Mouse (Mus musculus): ENCODE data around the gene Lrsam1. TPM values are rescaled to one million over a fixed set of nuclear protein-coding genes. Genes with fewer than 3 reads are reported as not detected.

The Lrsam1 gene
- polyA plus RNA-seq, 1 experiment from 2014 or later: 6.6 TPM

DNA sequence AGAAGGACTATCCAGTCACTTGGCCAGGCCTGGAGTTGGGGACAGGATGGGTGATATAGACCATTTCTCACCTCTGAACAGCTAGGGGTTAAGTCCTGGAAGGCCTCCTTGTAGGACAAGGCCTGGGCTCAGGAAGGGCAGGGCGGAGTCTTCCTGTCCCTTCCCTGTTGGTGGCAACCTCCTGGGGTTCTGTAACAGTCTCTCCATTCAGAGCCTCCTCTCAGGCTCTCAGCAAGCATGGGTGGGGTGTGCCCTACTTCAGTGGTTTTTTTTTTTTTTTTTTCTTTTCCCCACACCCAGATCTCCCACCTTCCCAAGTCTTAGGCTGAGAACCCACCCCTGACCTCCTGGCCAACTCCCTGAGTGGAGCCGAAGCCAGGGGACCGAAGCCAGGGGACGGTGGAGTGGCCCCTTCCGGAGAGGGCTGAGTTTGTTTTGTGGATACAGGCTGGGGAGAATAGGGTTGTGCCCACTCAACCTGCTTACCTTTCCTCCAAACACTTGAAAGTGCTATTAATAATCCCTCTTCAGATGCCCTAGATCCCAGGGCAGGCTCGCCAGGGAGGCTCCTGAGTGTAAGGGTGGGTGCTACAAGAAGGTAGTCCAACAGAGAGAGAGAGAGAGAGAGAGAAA lies 83.5 kb downstream of the Lrsam1 start:
- H3K27ac ChIP-seq: 0 out of 2 replicates have a peak overlapping the region, but pooled peaks have one; percentile 98
- no peak for DNase-seq (ENCODE audit: extremely low spot score, low spot score)
- peak overlapping the region; percentile 83 for H3K4me3 ChIP-seq
- H3K27me3 ChIP-seq (ENCODE audit: poor library complexity, severe bottlenecking): peaks cover 13% of the 10 kb centered on the region
- no peaks in the 10 kb centered on the region for H3K36me3 ChIP-seq (replicated peaks)
- 52% methylated on average over 6 of the region's 6 CpGs for WGBS
- H3K9me3 ChIP-seq: no peaks in the 10 kb centered on the region
- H3K4me1 ChIP-seq: peaks cover 94% of the 10 kb centered on the region

DNA sequence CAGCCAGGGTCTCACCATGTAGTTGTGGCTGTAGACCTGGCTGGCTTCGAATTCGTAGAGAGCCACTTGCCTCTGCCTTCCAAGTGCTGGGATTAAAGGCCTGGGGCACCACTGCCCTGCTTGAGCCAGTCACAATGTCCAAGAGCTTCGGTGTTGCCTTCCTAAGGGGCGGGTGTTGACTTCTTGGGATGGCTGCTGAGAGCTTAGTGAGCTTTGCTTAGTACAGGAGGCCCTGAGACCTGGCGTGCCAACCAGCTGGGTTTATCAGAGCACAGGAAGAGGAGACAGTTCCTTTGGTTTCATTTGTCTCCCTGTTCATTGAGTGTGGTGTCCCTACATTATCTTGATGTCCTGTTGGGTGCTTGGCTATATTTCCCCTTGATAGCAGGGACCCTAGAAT lies 84.1 kb downstream of the Lrsam1 start:
- H3K4me3 ChIP-seq: peak overlapping the region; percentile 83
- peaks cover 13% of the 10 kb centered on the region for H3K27me3 ChIP-seq (ENCODE audit: poor library complexity, severe bottlenecking)
- H3K36me3 ChIP-seq (replicated peaks): no peaks in the 10 kb centered on the region
- WGBS: 28% methylated on average over 5 of the region's 5 CpGs
- peak overlapping the region; percentile 98; the same call in 1 of the 2 replicates for H3K27ac ChIP-seq
- peaks cover 88% of the 10 kb centered on the region for H3K4me1 ChIP-seq
- no peak for DNase-seq (ENCODE audit: extremely low spot score, low spot score)
- no peaks in the 10 kb centered on the region for H3K9me3 ChIP-seq

- Histone ChIP-seq H3K4me1 (peaks cover 82% of the 10 kb centered on the region), H3K4me3 (peak overlapping the region; percentile 83), H3K36me3 (replicated peaks) (no peaks in the 10 kb centered on the region), H3K27me3 (ENCODE audit: poor library complexity, severe bottlenecking) (peaks cover 13% of the 10 kb centered on the region), H3K27ac (peak overlapping the region; percentile 98), H3K9me3 (no peaks in the 10 kb centered on the region)
- peak; percentile 47 for DNase-seq (ENCODE audit: extremely low spot score, low spot score)
- 2% methylated on average over 20 of the region's 20 CpGs for WGBS
Observed at GRCm38 (mm10) chr2:32876490-32877302, 84.7 kb downstream of the Lrsam1 start.

GRCm38 (mm10) chr2:32875675-32876489 lies 85.5 kb downstream of the Lrsam1 start, which contains the start of gene Fam129b:
Gene Fam129b (plus strand): TSS chr2:32876114.
- H3K9me3 ChIP-seq: no peaks in the 10 kb centered on the region
- peaks cover 13% of the 10 kb centered on the region for H3K27me3 ChIP-seq (ENCODE audit: poor library complexity, severe bottlenecking)
- H3K27ac ChIP-seq: peak within 1 kb of the TSS; percentile 98
- peak within 1 kb of the TSS; percentile 83 for H3K4me3 ChIP-seq
- DNase-seq (ENCODE audit: extremely low spot score, low spot score): peak; percentile 91
- under 1% methylated on average over 68 of the region's 68 CpGs for WGBS
- no peaks in the 10 kb centered on the region for H3K36me3 ChIP-seq (replicated peaks)
- H3K4me1 ChIP-seq: peaks cover 74% of the 10 kb centered on the region

Other genes with a start within 250 kb of the Lrsam1 start
- 135 and 139 TPM in 2 replicates for gene Cdk9, start 248.5 kb downstream of the Lrsam1 start, polyA plus RNA-seq (2016; fragmentation: Nextera tagmentation; extraction: Ambion mirVana)
- 28.6 and 30.2 TPM in 2 replicates for gene Sh2d3c, start 240.6 kb downstream of the Lrsam1 start, polyA plus RNA-seq (2016; fragmentation: Nextera tagmentation; extraction: Ambion mirVana)
- 0.69 and 1.2 TPM in 2 replicates for gene 6330409D20Rik, start 220.6 kb downstream of the Lrsam1 start, polyA plus RNA-seq (2016; fragmentation: Nextera tagmentation; extraction: Ambion mirVana)
- 54.0 and 54.9 TPM in 2 replicates for gene Tor2a, start 204.4 kb downstream of the Lrsam1 start, polyA plus RNA-seq (2016; fragmentation: Nextera tagmentation; extraction: Ambion mirVana)
- 0.32 and 0.36 TPM in 2 replicates for gene Ttc16, start 186.0 kb downstream of the Lrsam1 start, polyA plus RNA-seq (2016; fragmentation: Nextera tagmentation; extraction: Ambion mirVana)
- gene Ptrh1, start 185.8 kb downstream of the Lrsam1 start, polyA plus RNA-seq (2016; fragmentation: Nextera tagmentation; extraction: Ambion mirVana): 4.4 and 5.1 TPM in 2 replicates
- gene Cfap157, start 177.2 kb downstream of the Lrsam1 start, polyA plus RNA-seq (2016; fragmentation: Nextera tagmentation; extraction: Ambion mirVana): 1.1 and 1.2 TPM in 2 replicates
- gene Stxbp1, start 114.4 kb downstream of the Lrsam1 start, polyA plus RNA-seq (2016; fragmentation: Nextera tagmentation; extraction: Ambion mirVana): 18.7 and 20.8 TPM in 2 replicates
- gene Fam129b, start 85.5 kb downstream of the Lrsam1 start, polyA plus RNA-seq (2016; fragmentation: Nextera tagmentation; extraction: Ambion mirVana): 22.8 and 25.3 TPM in 2 replicates
- 192 and 197 TPM in 2 replicates for gene Rpl12, start 55 bp downstream of the Lrsam1 start, polyA plus RNA-seq (2016; fragmentation: Nextera tagmentation; extraction: Ambion mirVana)
- 14.2 and 14.8 TPM in 2 replicates for gene Slc2a8, start 20.5 kb upstream of the Lrsam1 start, polyA plus RNA-seq (2016; fragmentation: Nextera tagmentation; extraction: Ambion mirVana)
- 8.6 and 9.1 TPM in 2 replicates for gene Garnl3, start 170.0 kb upstream of the Lrsam1 start, polyA plus RNA-seq (2016; fragmentation: Nextera tagmentation; extraction: Ambion mirVana)